Mouse (Mus musculus) midbrain, embryonic 11.5 days (tissue): ENCODE results near the gene Wwc2. TPM values are rescaled to one million over a fixed set of nuclear protein-coding genes. Genes with fewer than 3 reads are reported as not detected.

Experiments used
- ATAC-seq: fragments of 200-750 bp; cut with Nextera tagmentation; 2 replicates; pipeline ENCODE4 v1.8.0; 2017; ENCODE audit warnings: moderate TSS enrichment, moderate library complexity; ENCODE audit not compliant: low FRiP score
- DNase-seq: peaks from one replicate; pipeline ENCODE4 v3.0.0; 2015; ENCODE audit warnings: low spot score; ENCODE audit errors: missing footprints
- H3K27ac ChIP-seq: fragments of 300-500 bp; sonication (generic); 2 replicates; pipeline ENCODE4 v1.5.1; 2014; ENCODE audit warnings: low read depth, low read length
- H3K27me3 ChIP-seq: fragments of 300-500 bp; sonication (generic); 2 replicates; pipeline ENCODE4 v1.6.1; 2014; ENCODE audit warnings: mild to moderate bottlenecking, low read length, moderate library complexity, mixed read lengths; ENCODE audit not compliant: control insufficient read depth, insufficient read depth
- H3K36me3 ChIP-seq: fragments of 300-500 bp; sonication (generic); 2 replicates; pipeline ENCODE4 v1.6.1; 2014; ENCODE audit warnings: mild to moderate bottlenecking, low read length, moderate library complexity, mixed read lengths; ENCODE audit not compliant: control insufficient read depth, insufficient read depth
- H3K4me1 ChIP-seq: fragments of 300-500 bp; sonication (generic); 2 replicates; pipeline ENCODE4 v1.6.1; 2014; ENCODE audit warnings: low read length; ENCODE audit not compliant: control insufficient read depth, insufficient read depth
- H3K4me2 ChIP-seq: fragments of 300-500 bp; sonication (generic); 2 replicates; pipeline ENCODE4 v1.6.1; 2014; ENCODE audit warnings: mild to moderate bottlenecking, moderate library complexity
- H3K4me3 ChIP-seq: fragments of 300-500 bp; sonication (generic); 2 replicates; pipeline ENCODE4 v1.5.1; 2014; ENCODE audit warnings: low read depth, low read length
- H3K9ac ChIP-seq: fragments of 300-500 bp; sonication (generic); 2 replicates; pipeline ENCODE4 v1.6.1; 2014; ENCODE audit warnings: low read length
- H3K9me3 ChIP-seq: fragments of 300-500 bp; sonication (generic); 2 replicates; pipeline ENCODE4 v1.6.1; 2016; ENCODE audit warnings: low read length; ENCODE audit not compliant: control insufficient read depth
- WGBS: fragments of 180-500 bp; shearing (Covaris S2); extraction: QIAGEN DNeasy Blood & Tissue Kit; methylation state at CpG from one replicate; pipeline ENCODE4 v1.1.7; 2014; 5-methylcytosine and 5-hydroxymethylcytosine counted together
- polyA plus RNA-seq: library from polyadenylated mRNA; unstranded; fragments of >200 nt; fragmentation: Nextera tagmentation; extraction: Ambion mirVana; gene quantifications from 2 replicates; pipeline ENCODE4 v1.2.1, GENCODE M21; 2014

Wwc2 gene
- polyA plus RNA-seq, 1 experiment from 2014 or later = 6.2 TPM

- ATAC-seq (no peak), DNase-seq (peak; percentile 35)
- H3K9ac ChIP-seq = no peak overlapping the region
Measured at GRCm38 (mm10) chr8:47962005-47962404, 28.7 kb downstream of the Wwc2 start.

GRCm38 (mm10) chr8:47957560-47957959 lies 33.2 kb downstream of the Wwc2 start:
- no peak overlapping the region for H3K4me2 ChIP-seq
- 92% methylated on average over 4 of the region's 4 CpGs for WGBS
- H3K9ac ChIP-seq = no peak overlapping the region
- no peaks in the 10 kb centered on the region for H3K27me3 ChIP-seq
- H3K4me3 ChIP-seq = no peak overlapping the region
- H3K27ac ChIP-seq = no peak overlapping the region
- no peak for ATAC-seq
- H3K4me1 ChIP-seq = peaks cover under 1% of the 10 kb centered on the region; the same call in 1 of the 2 replicates
- no peak for DNase-seq
- H3K9me3 ChIP-seq = no peaks in the 10 kb centered on the region
- no peaks in the 10 kb centered on the region for H3K36me3 ChIP-seq

More at GRCm38 (mm10) chr8:47962005-47962404, 28.7 kb downstream of the Wwc2 start:
- no peak overlapping the region for H3K4me2 ChIP-seq
- WGBS = 88% methylated on average over 6 of the region's 6 CpGs
- no peak overlapping the region for H3K27ac ChIP-seq
- H3K4me3 ChIP-seq = no peak overlapping the region
- no peaks in the 10 kb centered on the region for H3K27me3 ChIP-seq
- H3K4me1 ChIP-seq = peaks cover 5% of the 10 kb centered on the region; the same call in 1 of the 2 replicates
- H3K9me3 ChIP-seq = no peaks in the 10 kb centered on the region
- H3K36me3 ChIP-seq = no peaks in the 10 kb centered on the region

- H3K27ac ChIP-seq = no peak overlapping the region
- DNase-seq = peak; percentile 83
- H3K27me3 ChIP-seq = no peaks in the 10 kb centered on the region
- no peaks in the 10 kb centered on the region for H3K4me1 ChIP-seq
- WGBS = 73% methylated on average over 7 of the region's 7 CpGs
- no peak for ATAC-seq
- no peaks in the 10 kb centered on the region for H3K9me3 ChIP-seq
- H3K9ac ChIP-seq = no peak overlapping the region
- no peak overlapping the region for H3K4me2 ChIP-seq
- H3K36me3 ChIP-seq = no peaks in the 10 kb centered on the region
- no peak overlapping the region for H3K4me3 ChIP-seq
Measured at GRCm38 (mm10) chr8:47951380-47951932, 39.3 kb downstream of the Wwc2 start.

GRCm38 (mm10) chr8:47948836-47949235 lies 41.9 kb downstream of the Wwc2 start:
- Histone ChIP-seq H3K36me3 (no peaks in the 10 kb centered on the region), H3K4me3 (no peak overlapping the region), H3K4me1 (no peaks in the 10 kb centered on the region), H3K9ac (no peak overlapping the region), H3K27me3 (no peaks in the 10 kb centered on the region), H3K9me3 (no peaks in the 10 kb centered on the region), H3K27ac (no peak overlapping the region), H3K4me2 (no peak overlapping the region)
- DNase-seq (peak; percentile 23), ATAC-seq (no peak)
- WGBS = 90% methylated on average over 4 of the region's 4 CpGs

GRCm38 (mm10) chr8:47947672-47948618 lies 42.8 kb downstream of the Wwc2 start:
- ATAC-seq (no peak), DNase-seq (peak; percentile 35)
- 81% methylated on average over 19 of the region's 19 CpGs for WGBS
- Histone ChIP-seq H3K27me3 (no peaks in the 10 kb centered on the region), H3K9me3 (no peaks in the 10 kb centered on the region), H3K27ac (no peak overlapping the region), H3K4me2 (no peak overlapping the region), H3K4me1 (no peaks in the 10 kb centered on the region), H3K9ac (no peak overlapping the region), H3K36me3 (no peaks in the 10 kb centered on the region), H3K4me3 (no peak overlapping the region)

GRCm38 (mm10) chr8:47943049-47943448 lies 47.7 kb downstream of the Wwc2 start:
- H3K4me1 ChIP-seq = no peaks in the 10 kb centered on the region
- H3K4me3 ChIP-seq = no peak overlapping the region
- 69% methylated on average over 10 of the region's 10 CpGs for WGBS
- no peaks in the 10 kb centered on the region for H3K27me3 ChIP-seq
- DNase-seq = peak; percentile 78
- H3K27ac ChIP-seq = no peak overlapping the region
- H3K9ac ChIP-seq = no peak overlapping the region
- no peaks in the 10 kb centered on the region for H3K36me3 ChIP-seq
- H3K4me2 ChIP-seq = no peak overlapping the region
- no peak for ATAC-seq
- no peaks in the 10 kb centered on the region for H3K9me3 ChIP-seq

- WGBS = 71% methylated on average over 5 of the region's 5 CpGs
- no peak for DNase-seq
- H3K27ac ChIP-seq = no peak overlapping the region
Measured at GRCm38 (mm10) chr8:47941028-47941427, 49.7 kb downstream of the Wwc2 start.

GRCm38 (mm10) chr8:47939933-47940870 lies 50.5 kb downstream of the Wwc2 start:
- Histone ChIP-seq H3K36me3 (no peaks in the 10 kb centered on the region), H3K9me3 (no peaks in the 10 kb centered on the region), H3K27me3 (no peaks in the 10 kb centered on the region), H3K4me1 (no peaks in the 10 kb centered on the region), H3K4me3 (no peak overlapping the region), H3K4me2 (no peak overlapping the region), H3K27ac (no peak overlapping the region), H3K9ac (no peak overlapping the region)
- 88% methylated on average over 10 of the region's 10 CpGs for WGBS
- ATAC-seq (no peak), DNase-seq (peak; percentile 64)

More at GRCm38 (mm10) chr8:47941028-47941427, 49.7 kb downstream of the Wwc2 start:
- no peak for ATAC-seq
- Histone ChIP-seq H3K4me1 (no peaks in the 10 kb centered on the region), H3K9me3 (no peaks in the 10 kb centered on the region), H3K4me2 (no peak overlapping the region), H3K27me3 (no peaks in the 10 kb centered on the region), H3K9ac (no peak overlapping the region), H3K4me3 (no peak overlapping the region), H3K36me3 (no peaks in the 10 kb centered on the region)
